In genomic region chr7:19747420-19748218, GRCm38 (mm10) we compare ENCODE assay signal across 9 mouse cellular contexts. TPM values are rescaled to one million over a fixed set of nuclear protein-coding genes. Genes with fewer than 3 reads are reported as not detected.
DNase-seq lines count a peak whose midpoint lies in the region; ATAC-seq and TF ChIP-seq lines count a peak whose summit lies in the region.
"Had no signal": no experiment of that assay in that cellular context is flagged by ENCODE, and none has a peak within 500 bp of the region (broad histone marks: within the 10 kb centered on the region; RNA-seq: fewer than 3 reads in every experiment).

No protein-coding gene starts in this region.

- no peak for ATAC-seq in heart, embryonic 13.5 days (ENCODE audit: extremely low read depth, insufficient number of reproducible peaks, low FRiP score, low TSS enrichment)
- no peak for ATAC-seq in forebrain, embryonic 12.5 days (ENCODE audit: low FRiP score)
- no peak for ATAC-seq in kidney, postnatal 0 days (replicated peaks; ENCODE audit: low FRiP score, low read depth)

- peak overlapping the region; percentile 93 for H3K27ac ChIP-seq in heart, embryonic 13.5 days (replicated peaks)
- H3K27ac ChIP-seq in forebrain, embryonic 12.5 days = no peak overlapping the region
- peak overlapping the region; percentile 89 for H3K27ac ChIP-seq in kidney, postnatal 0 days

- H3K36me3 ChIP-seq in heart, embryonic 13.5 days = peaks cover 14% of the 10 kb centered on the region
- peaks cover 11% of the 10 kb centered on the region for H3K36me3 ChIP-seq in forebrain, embryonic 12.5 days (replicated peaks)
- 0 out of 2 replicates have a peak, but pooled peaks cover 5% of the 10 kb centered on the region for H3K36me3 ChIP-seq in kidney, postnatal 0 days (ENCODE audit: insufficient read depth, low read length)

- WGBS in heart, embryonic 13.5 days = 6% methylated on average over 25 of the region's 25 CpGs
- WGBS in forebrain, embryonic 12.5 days = 2% methylated on average over 25 of the region's 25 CpGs
- WGBS in kidney, postnatal 0 days = 5% methylated on average over 25 of the region's 25 CpGs

- H3K4me3 ChIP-seq in heart, embryonic 13.5 days = peak overlapping the region; percentile 84
- peak overlapping the region; percentile 74 for H3K4me3 ChIP-seq in forebrain, embryonic 12.5 days (replicated peaks)
- peak overlapping the region; percentile 87 for H3K4me3 ChIP-seq in kidney, postnatal 0 days (replicated peaks; ENCODE audit: low read depth, low read length)

- peaks cover 66% of the 10 kb centered on the region for H3K4me1 ChIP-seq in heart, embryonic 13.5 days
- peaks cover 36% of the 10 kb centered on the region for H3K4me1 ChIP-seq in forebrain, embryonic 12.5 days
- peaks cover 33% of the 10 kb centered on the region for H3K4me1 ChIP-seq in kidney, postnatal 0 days (replicated peaks; ENCODE audit: insufficient read depth, low read length)

- TF ChIP-seq CTCF in kidney, postnatal 0 days (IDR thresholded peaks at IDR 0.05; ENCODE audit: low read depth) = no peak

- intact Hi-C loops in heart, postnatal 36 days (cut with DNase I) = no loop called here

- H3K9ac ChIP-seq in heart, embryonic 13.5 days = peak overlapping the region; percentile 96
- peak overlapping the region; percentile 80 for H3K9ac ChIP-seq in forebrain, embryonic 12.5 days
- peak overlapping the region; percentile 82 for H3K9ac ChIP-seq in kidney, postnatal 0 days (ENCODE audit: low read depth, low read length)

- H3K4me2 ChIP-seq in heart, embryonic 13.5 days = peak overlapping the region; percentile 91
- peak overlapping the region; percentile 89 for H3K4me2 ChIP-seq in forebrain, embryonic 12.5 days
- peak overlapping the region; percentile 67 for H3K4me2 ChIP-seq in kidney, postnatal 0 days (ENCODE audit: low read length)

- no peak for DNase-seq in heart, postnatal 36 days
- no peak for DNase-seq in kidney, postnatal 0 days (ENCODE audit: low spot score)
- DNase-seq in lung, postnatal 25 days (ENCODE audit: low spot score) = peak; percentile 84
- no peak for DNase-seq in cerebellum, adult 11-12 months
- no peak for DNase-seq in cerebellum, adult 8-10 months
- no peak for DNase-seq in cerebellum, postnatal 36 days

- no peaks in the 10 kb centered on the region for H3K9me3 ChIP-seq in heart, embryonic 13.5 days
- no peaks in the 10 kb centered on the region for H3K9me3 ChIP-seq in forebrain, embryonic 12.5 days
- H3K9me3 ChIP-seq in kidney, postnatal 0 days (replicated peaks; ENCODE audit: low read length) = no peaks in the 10 kb centered on the region

- no peaks in the 10 kb centered on the region for H3K27me3 ChIP-seq in heart, embryonic 13.5 days (replicated peaks)
- H3K27me3 ChIP-seq in forebrain, embryonic 12.5 days = no peaks in the 10 kb centered on the region
- no peaks in the 10 kb centered on the region for H3K27me3 ChIP-seq in kidney, postnatal 0 days (ENCODE audit: insufficient read depth, low read length)

RNA-seq across cellular contexts. Expression of gene Nectin2, which starts 2.7 kb away (rescaled TPM):
- 89.3 and 89.4 TPM in 2 replicates for polyA plus RNA-seq in heart, embryonic 13.5 days (2015; fragmentation: Nextera tagmentation; extraction: Ambion mirVana)
- 10 to 100 TPM; 33.2 to 41.7 TPM for total RNA-seq in heart, postnatal 36 days (2021)
- polyA plus RNA-seq in forebrain, embryonic 12.5 days (2016; fragmentation: Nextera tagmentation; extraction: Ambion mirVana) = 45.9 and 47.3 TPM in 2 replicates
- polyA plus RNA-seq in kidney, postnatal 0 days (2015; fragmentation: Nextera tagmentation; extraction: Ambion mirVana) = 112 and 114 TPM in 2 replicates

RNA-seq across cellular contexts. Expression of gene Bcam, which starts 23.2 kb away (rescaled TPM):
- 223 and 250 TPM in 2 replicates for polyA plus RNA-seq in heart, embryonic 13.5 days (2015; fragmentation: Nextera tagmentation; extraction: Ambion mirVana)
- 100 to 1,000 TPM; 210 to 232 TPM for total RNA-seq in heart, postnatal 36 days (2021)
- polyA plus RNA-seq in forebrain, embryonic 12.5 days (2016; fragmentation: Nextera tagmentation; extraction: Ambion mirVana) = 8.9 and 10.9 TPM in 2 replicates
- polyA plus RNA-seq in kidney, postnatal 0 days (2015; fragmentation: Nextera tagmentation; extraction: Ambion mirVana) = 378 and 394 TPM in 2 replicates
- total RNA-seq: neutrophil, adult 5-6 weeks had no signal

RNA-seq across cellular contexts. Expression of gene Tomm40, which starts 32.4 kb away (rescaled TPM):
- 128 and 146 TPM in 2 replicates for polyA plus RNA-seq in heart, embryonic 13.5 days (2015; fragmentation: Nextera tagmentation; extraction: Ambion mirVana)
- 100 to 1,000 TPM in 1 of 2 experiments, 10 to 100 TPM in 1; 97.7 to 102 TPM for total RNA-seq in heart, postnatal 36 days (2021)
- polyA plus RNA-seq in forebrain, embryonic 12.5 days (2016; fragmentation: Nextera tagmentation; extraction: Ambion mirVana) = 136 and 149 TPM in 2 replicates
- polyA plus RNA-seq in kidney, postnatal 0 days (2015; fragmentation: Nextera tagmentation; extraction: Ambion mirVana) = 163 and 167 TPM in 2 replicates

RNA-seq across cellular contexts. Expression of gene Apoe, which starts 48.6 kb away (rescaled TPM):
- 480 and 561 TPM in 2 replicates for polyA plus RNA-seq in heart, embryonic 13.5 days (2015; fragmentation: Nextera tagmentation; extraction: Ambion mirVana)
- 100 to 1,000 TPM; 308 to 344 TPM for total RNA-seq in heart, postnatal 36 days (2021)
- 115 and 128 TPM in 2 replicates for polyA plus RNA-seq in forebrain, embryonic 12.5 days (2016; fragmentation: Nextera tagmentation; extraction: Ambion mirVana)
- polyA plus RNA-seq in kidney, postnatal 0 days (2015; fragmentation: Nextera tagmentation; extraction: Ambion mirVana) = 511 and 585 TPM in 2 replicates

RNA-seq across cellular contexts. Expression of gene Cblc, which starts 49.0 kb away (rescaled TPM):
- polyA plus RNA-seq in heart, embryonic 13.5 days (2015; fragmentation: Nextera tagmentation; extraction: Ambion mirVana) = 0.59 and 0.68 TPM in 2 replicates
- under 1 TPM; 0.75 to 0.81 TPM for total RNA-seq in heart, postnatal 36 days (2021)
- polyA plus RNA-seq in forebrain, embryonic 12.5 days (2016; fragmentation: Nextera tagmentation; extraction: Ambion mirVana) = 0.47 and 0.56 TPM in 2 replicates
- 14.6 and 16.9 TPM in 2 replicates for polyA plus RNA-seq in kidney, postnatal 0 days (2015; fragmentation: Nextera tagmentation; extraction: Ambion mirVana)

Comparison
In these comparisons a context has a peak if more than half of its experiments do, and no peak if none do; other contexts are left out.
1. RNA of gene Bcam, which starts 23.2 kb away (polyA plus RNA-seq): 378 to 394 TPM in kidney, postnatal 0 days and 223 to 250 TPM in heart, embryonic 13.5 days; 8.9 to 10.9 TPM in forebrain, embryonic 12.5 days; every median in the first group is over 10 times any median in the second.
2. Peak in every context shown above with its lines, with median percentiles within 50 percentile points of each other: H3K4me2 ChIP-seq, H3K4me3 ChIP-seq and H3K9ac ChIP-seq.